Mouse (Mus musculus): ENCODE data around the gene Nprl2. TPM values are rescaled to one million over a fixed set of nuclear protein-coding genes. Genes with fewer than 3 reads are reported as not detected.

Nprl2 gene
- polyA plus RNA-seq, 1 experiment from 2014 or later, result 34.8 TPM

- H3K9ac ChIP-seq (ENCODE audit: low read length), result no peak overlapping the region
- no peak for DNase-seq (ENCODE audit: low spot score)
- H3K9me3 ChIP-seq (ENCODE audit: control insufficient read depth, low read length), result no peaks in the 10 kb centered on the region
- no peaks in the 10 kb centered on the region for H3K27me3 ChIP-seq (replicated peaks; ENCODE audit: control insufficient read depth, insufficient read depth, low read length)
- H3K4me2 ChIP-seq (ENCODE audit: low read length), result no peak overlapping the region
- peaks cover 40% of the 10 kb centered on the region for H3K4me1 ChIP-seq (replicated peaks; ENCODE audit: control insufficient read depth, insufficient read depth, low read length)
- no peak overlapping the region for H3K27ac ChIP-seq (ENCODE audit: low read depth)
- H3K4me3 ChIP-seq (ENCODE audit: low read depth, low read length), result no peak overlapping the region
- no peak for ATAC-seq (replicated peaks; ENCODE audit: low FRiP score, low TSS enrichment, low read depth)
- H3K36me3 ChIP-seq (ENCODE audit: control insufficient read depth, insufficient read depth, low read length), result peaks cover 17% of the 10 kb centered on the region
- 86% methylated on average over 10 of the region's 10 CpGs for WGBS
These were observed 6.8 kb downstream of the Nprl2 start for GRCm38 (mm10) chr9:107548820-107549219.

GRCm38 (mm10) chr9:107549297-107550074 is 7.5 kb downstream of the Nprl2 start:
- Histone ChIP-seq H3K27me3 (replicated peaks; ENCODE audit: control insufficient read depth, insufficient read depth, low read length) (no peaks in the 10 kb centered on the region), H3K27ac (ENCODE audit: low read depth) (no peak overlapping the region), H3K4me1 (replicated peaks; ENCODE audit: control insufficient read depth, insufficient read depth, low read length) (peaks cover 40% of the 10 kb centered on the region), H3K4me3 (ENCODE audit: low read depth, low read length) (no peak overlapping the region), H3K4me2 (ENCODE audit: low read length) (no peak overlapping the region), H3K9ac (ENCODE audit: low read length) (no peak overlapping the region), H3K36me3 (ENCODE audit: control insufficient read depth, insufficient read depth, low read length) (peaks cover 10% of the 10 kb centered on the region), H3K9me3 (ENCODE audit: control insufficient read depth, low read length) (no peaks in the 10 kb centered on the region)
- no peak for DNase-seq (ENCODE audit: low spot score)
- ATAC-seq (replicated peaks; ENCODE audit: low FRiP score, low TSS enrichment, low read depth), result no peak
- 83% methylated on average over 20 of the region's 20 CpGs for WGBS

GRCm38 (mm10) chr9:107550491-107551116 is 8.6 kb downstream of the Nprl2 start:
- WGBS, result 37% methylated on average over 23 of the region's 23 CpGs
- Histone ChIP-seq H3K9ac (ENCODE audit: low read length) (peak overlapping the region; percentile 65), H3K27ac (ENCODE audit: low read depth) (peak overlapping the region; percentile 54; the same call in 1 of the 2 replicates), H3K36me3 (ENCODE audit: control insufficient read depth, insufficient read depth, low read length) (no peaks in the 10 kb centered on the region), H3K27me3 (replicated peaks; ENCODE audit: control insufficient read depth, insufficient read depth, low read length) (no peaks in the 10 kb centered on the region), H3K4me2 (ENCODE audit: low read length) (peak overlapping the region; percentile 98), H3K4me1 (replicated peaks; ENCODE audit: control insufficient read depth, insufficient read depth, low read length) (peaks cover 42% of the 10 kb centered on the region), H3K4me3 (ENCODE audit: low read depth, low read length) (peak overlapping the region; percentile 46; the same call in 1 of the 2 replicates), H3K9me3 (ENCODE audit: control insufficient read depth, low read length) (no peaks in the 10 kb centered on the region)
- DNase-seq (ENCODE audit: low spot score) (no peak), ATAC-seq (replicated peaks; ENCODE audit: low FRiP score, low TSS enrichment, low read depth) (no peak)

GRCm38 (mm10) chr9:107551117-107551889 is 9.3 kb downstream of the Nprl2 start, which contains the start of gene Rassf1:
Gene Rassf1 (plus strand): TSS chr9:107551555.
- ATAC-seq (replicated peaks; ENCODE audit: low FRiP score, low TSS enrichment, low read depth) (peak; percentile 24), DNase-seq (ENCODE audit: low spot score) (peak; percentile 78)
- Histone ChIP-seq H3K9me3 (ENCODE audit: control insufficient read depth, low read length) (no peaks in the 10 kb centered on the region), H3K27me3 (replicated peaks; ENCODE audit: control insufficient read depth, insufficient read depth, low read length) (no peaks in the 10 kb centered on the region), H3K4me3 (ENCODE audit: low read depth, low read length) (peak within 1 kb of the TSS; percentile 46), H3K9ac (ENCODE audit: low read length) (peak within 1 kb of the TSS; percentile 65), H3K36me3 (ENCODE audit: control insufficient read depth, insufficient read depth, low read length) (no peaks in the 10 kb centered on the region), H3K4me2 (ENCODE audit: low read length) (peak within 1 kb of the TSS; percentile 98), H3K4me1 (replicated peaks; ENCODE audit: control insufficient read depth, insufficient read depth, low read length) (peaks cover 49% of the 10 kb centered on the region), H3K27ac (ENCODE audit: low read depth) (peak within 1 kb of the TSS; percentile 54)
- under 1% methylated on average over 63 of the region's 63 CpGs for WGBS

GRCm38 (mm10) chr9:107551890-107552355 is 9.9 kb downstream of the Nprl2 start:
- ATAC-seq (replicated peaks; ENCODE audit: low FRiP score, low TSS enrichment, low read depth) (no peak), DNase-seq (ENCODE audit: low spot score) (no peak)
- peaks cover 4% of the 10 kb centered on the region for H3K36me3 ChIP-seq (ENCODE audit: control insufficient read depth, insufficient read depth, low read length)
- H3K9me3 ChIP-seq (ENCODE audit: control insufficient read depth, low read length), result no peaks in the 10 kb centered on the region
- peak overlapping the region; percentile 98 for H3K4me2 ChIP-seq (ENCODE audit: low read length)
- peaks cover 48% of the 10 kb centered on the region for H3K4me1 ChIP-seq (replicated peaks; ENCODE audit: control insufficient read depth, insufficient read depth, low read length)
- no peaks in the 10 kb centered on the region for H3K27me3 ChIP-seq (replicated peaks; ENCODE audit: control insufficient read depth, insufficient read depth, low read length)
- 13% methylated on average over 8 of the region's 8 CpGs for WGBS
- peak overlapping the region; percentile 54; the same call in 1 of the 2 replicates for H3K27ac ChIP-seq (ENCODE audit: low read depth)
- peak overlapping the region; percentile 46 for H3K4me3 ChIP-seq (ENCODE audit: low read depth, low read length)
- peak overlapping the region; percentile 65 for H3K9ac ChIP-seq (ENCODE audit: low read length)

- DNase-seq (ENCODE audit: low spot score) (no peak), ATAC-seq (replicated peaks; ENCODE audit: low FRiP score, low TSS enrichment, low read depth) (no peak)
- Histone ChIP-seq H3K4me2 (ENCODE audit: low read length) (peak overlapping the region; percentile 98), H3K9me3 (ENCODE audit: control insufficient read depth, low read length) (no peaks in the 10 kb centered on the region), H3K9ac (ENCODE audit: low read length) (peak overlapping the region; percentile 59; the same call in 1 of the 2 replicates), H3K36me3 (ENCODE audit: control insufficient read depth, insufficient read depth, low read length) (peaks cover 13% of the 10 kb centered on the region), H3K27ac (ENCODE audit: low read depth) (no peak overlapping the region), H3K4me3 (ENCODE audit: low read depth, low read length) (peak overlapping the region; percentile 57), H3K27me3 (replicated peaks; ENCODE audit: control insufficient read depth, insufficient read depth, low read length) (no peaks in the 10 kb centered on the region), H3K4me1 (replicated peaks; ENCODE audit: control insufficient read depth, insufficient read depth, low read length) (peaks cover 42% of the 10 kb centered on the region)
- 78% methylated on average over 5 of the region's 5 CpGs for WGBS
These were observed 10.8 kb downstream of the Nprl2 start for GRCm38 (mm10) chr9:107552690-107553393.

- 4% methylated on average over 37 of the region's 37 CpGs for WGBS
- peak overlapping the region; percentile 57 for H3K4me3 ChIP-seq (ENCODE audit: low read depth, low read length)
- H3K27ac ChIP-seq (ENCODE audit: low read depth), result peak overlapping the region; percentile 95
- ATAC-seq (replicated peaks; ENCODE audit: low FRiP score, low TSS enrichment, low read depth) (peak; percentile 64), DNase-seq (ENCODE audit: low spot score) (no peak)
- no peaks in the 10 kb centered on the region for H3K9me3 ChIP-seq (ENCODE audit: control insufficient read depth, low read length)
- H3K36me3 ChIP-seq (ENCODE audit: control insufficient read depth, insufficient read depth, low read length), result peaks cover 22% of the 10 kb centered on the region
- peak overlapping the region; percentile 98 for H3K4me2 ChIP-seq (ENCODE audit: low read length)
- no peaks in the 10 kb centered on the region for H3K27me3 ChIP-seq (replicated peaks; ENCODE audit: control insufficient read depth, insufficient read depth, low read length)
- peaks cover 42% of the 10 kb centered on the region for H3K4me1 ChIP-seq (replicated peaks; ENCODE audit: control insufficient read depth, insufficient read depth, low read length)
- peak overlapping the region; percentile 59 for H3K9ac ChIP-seq (ENCODE audit: low read length)
These were observed 11.7 kb downstream of the Nprl2 start for GRCm38 (mm10) chr9:107553541-107554318.
